Mouse (Mus musculus): ENCODE measurements around the gene Akr7a5. TPM values are rescaled to one million over a fixed set of nuclear protein-coding genes. Genes with fewer than 3 reads are reported as not detected.

Akr7a5 gene
- polyA plus RNA-seq (2014; fragmentation: Illumina TruSeq; extraction: RNeasy Lipid Tissue Mini Kit (QIAGEN cat#74804); ENCODE audit: low read depth, low replicate concordance), result 0.69 TPM

DNA sequence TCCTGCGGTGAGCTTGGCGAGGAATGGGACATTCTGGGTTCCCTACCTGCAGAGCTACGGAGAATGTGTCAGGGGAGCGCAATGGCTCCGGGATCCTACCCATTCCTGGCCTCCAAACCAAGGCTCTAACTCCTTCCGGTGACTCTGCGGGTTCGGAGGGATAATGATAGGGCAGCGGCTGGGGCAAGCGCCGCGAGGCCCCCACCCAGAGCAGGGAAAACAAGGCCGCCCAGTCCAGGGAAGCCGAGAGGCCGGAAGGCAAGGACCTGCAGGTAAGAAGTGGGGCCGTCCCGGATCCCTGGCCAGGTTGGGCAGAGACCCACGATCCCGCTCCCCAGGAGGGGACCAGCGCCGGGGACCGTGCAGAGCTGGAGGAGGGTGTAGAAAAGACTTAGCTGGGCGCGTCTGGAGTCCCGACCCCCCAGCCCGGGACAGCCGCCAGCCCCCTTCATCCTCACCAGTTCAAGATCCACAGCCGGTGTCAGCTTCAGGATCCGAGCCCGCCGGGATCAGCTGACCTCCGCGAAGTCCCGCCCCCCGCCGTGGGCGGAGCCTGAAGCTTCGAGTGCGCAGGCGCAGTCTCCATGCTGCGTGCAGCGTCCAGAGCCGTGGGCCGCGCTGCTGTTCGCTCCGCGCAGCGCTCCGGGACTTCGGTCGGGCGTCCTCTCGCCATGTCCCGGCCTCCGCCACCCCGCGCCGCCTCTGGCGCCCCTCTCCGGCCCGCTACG is at the start of gene Akr7a5, which contains the start of gene Pqlc2:
Akr7a5 (plus strand) TSS at position 574 of the 728 bp plus-strand sequence.
Pqlc2 (minus strand) TSS at position 538 of the 728 bp plus-strand sequence.

DNA sequence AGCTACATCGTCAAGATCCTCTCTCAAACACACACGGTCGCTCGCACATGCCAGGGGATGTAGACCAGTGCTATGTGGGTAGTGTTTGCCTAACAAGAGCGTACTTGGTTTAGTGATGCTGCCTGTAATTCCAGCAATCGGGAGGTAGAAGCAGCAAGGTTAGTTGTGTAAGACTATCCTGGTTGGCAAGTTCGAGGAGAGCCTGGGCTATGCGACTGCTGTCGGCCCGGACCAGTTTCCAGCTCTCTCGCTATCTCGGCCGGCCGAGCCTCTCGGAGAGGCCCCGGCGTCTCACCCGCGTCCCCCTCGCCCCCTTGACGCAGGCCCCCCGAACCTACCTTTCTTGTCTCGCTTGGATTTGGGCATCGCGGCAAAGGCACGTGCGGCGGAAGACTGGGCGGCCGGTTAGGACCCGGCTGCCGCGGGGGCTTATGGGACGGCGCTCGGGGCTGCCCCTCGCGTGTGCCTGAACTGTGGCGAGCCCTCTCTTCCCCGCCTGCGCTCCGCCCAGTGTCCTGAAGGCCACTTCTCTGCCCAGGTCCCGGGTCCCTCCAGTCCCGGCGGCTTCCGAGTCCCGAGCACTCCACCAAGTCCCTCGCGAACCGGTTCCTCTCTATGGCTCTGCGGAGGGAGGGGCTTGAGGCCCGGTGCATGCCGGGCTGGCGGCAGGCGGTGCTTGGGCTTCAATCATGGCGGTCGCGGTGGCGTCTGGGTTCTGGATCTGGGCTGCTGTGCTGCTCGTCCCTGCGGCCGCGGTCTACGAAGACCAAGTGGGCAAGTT is 41.6 kb downstream of the Akr7a5 start, which contains the start of the genes Mrto4, Emc1 and Ubr4:
Mrto4 (minus strand) TSS at position 646 of the 781 bp plus-strand sequence.
Emc1 (plus strand) TSS at position 657 of the 781 bp plus-strand sequence.
Ubr4 (plus strand) TSS at position 679 of the 781 bp plus-strand sequence.

Other genes starting within 250 kb of the Akr7a5 start
- not detected for gene Htr6, start 235.2 kb upstream of the Akr7a5 start, polyA plus RNA-seq (2014; fragmentation: Illumina TruSeq; extraction: RNeasy Lipid Tissue Mini Kit (QIAGEN cat#74804); ENCODE audit: low read depth, low replicate concordance)
- gene Nbl1, start 217.8 kb upstream of the Akr7a5 start, polyA plus RNA-seq (2014; fragmentation: Illumina TruSeq; extraction: RNeasy Lipid Tissue Mini Kit (QIAGEN cat#74804); ENCODE audit: low read depth, low replicate concordance), result 0.48 TPM
- 306 TPM for gene Minos1, start 179.6 kb upstream of the Akr7a5 start, polyA plus RNA-seq (2014; fragmentation: Illumina TruSeq; extraction: RNeasy Lipid Tissue Mini Kit (QIAGEN cat#74804); ENCODE audit: low read depth, low replicate concordance)
- 71.7 TPM for gene Capzb, start 117.8 kb upstream of the Akr7a5 start, polyA plus RNA-seq (2014; fragmentation: Illumina TruSeq; extraction: RNeasy Lipid Tissue Mini Kit (QIAGEN cat#74804); ENCODE audit: low read depth, low replicate concordance)
- gene Pqlc2, start within 50 bp of the Akr7a5 start, polyA plus RNA-seq (2014; fragmentation: Illumina TruSeq; extraction: RNeasy Lipid Tissue Mini Kit (QIAGEN cat#74804); ENCODE audit: low read depth, low replicate concordance), result 0.41 TPM
- gene Mrto4, start 41.8 kb downstream of the Akr7a5 start, polyA plus RNA-seq (2014; fragmentation: Illumina TruSeq; extraction: RNeasy Lipid Tissue Mini Kit (QIAGEN cat#74804); ENCODE audit: low read depth, low replicate concordance), result 54.8 TPM
- 4.0 TPM for gene Emc1, start 41.8 kb downstream of the Akr7a5 start, polyA plus RNA-seq (2014; fragmentation: Illumina TruSeq; extraction: RNeasy Lipid Tissue Mini Kit (QIAGEN cat#74804); ENCODE audit: low read depth, low replicate concordance)
- 27.3 TPM for gene Ubr4, start 41.9 kb downstream of the Akr7a5 start, polyA plus RNA-seq (2014; fragmentation: Illumina TruSeq; extraction: RNeasy Lipid Tissue Mini Kit (QIAGEN cat#74804); ENCODE audit: low read depth, low replicate concordance)
- 1.2 TPM for gene Iffo2, start 219.8 kb downstream of the Akr7a5 start, polyA plus RNA-seq (2014; fragmentation: Illumina TruSeq; extraction: RNeasy Lipid Tissue Mini Kit (QIAGEN cat#74804); ENCODE audit: low read depth, low replicate concordance)

Data from testis, adult 10 weeks (tissue).